Mouse (Mus musculus) lung, adult 2 months (tissue): ENCODE measurements around the gene Lin37. TPM values are rescaled to one million over a fixed set of nuclear protein-coding genes. Genes with fewer than 3 reads are reported as not detected.

ENCODE experiments used
- DNase-seq: peaks from one replicate; pipeline ENCODE4 v3.0.0; 2022
- H3K4me1 ChIP-seq: fragments of 200-500 bp; 2 replicates; pipeline ENCODE4 v1.6.1; 2011; ENCODE audit warnings: low read length; ENCODE audit not compliant: control insufficient read depth, insufficient read depth
- H3K4me3 ChIP-seq: fragments of 200-500 bp; replicated peaks from 2 replicates; pipeline ENCODE3; 2011; ENCODE audit warnings: low read depth, mild to moderate bottlenecking, control low read depth, low read length; ENCODE audit errors: extremely low read depth
- CTCF ChIP-seq: fragments of 200-500 bp; IDR thresholded peaks from 2 replicates; pipeline ENCODE4 v1.5.1; 2011; ENCODE audit warnings: mild to moderate bottlenecking, low read length, control low read depth; ENCODE audit not compliant: insufficient read depth
- POLR2A ChIP-seq: fragments of 200-500 bp; IDR thresholded peaks from 2 replicates; pipeline ENCODE4 v1.6.1; 2011; ENCODE audit warnings: low read depth, mild to moderate bottlenecking, control low read depth, low read length, borderline replicate concordance; ENCODE audit errors: extremely low read depth
- WGBS: fragments of 180-500 bp; shearing (Covaris S2); methylation state at CpG from one replicate; pipeline ENCODE4 v1.1.7; 2018; 5-methylcytosine and 5-hydroxymethylcytosine counted together
- polyA plus RNA-seq: library from polyadenylated mRNA; depleted of rRNA; stranded (reverse); fragments of >200 nt; gene quantifications from 2 replicates; pipeline ENCODE4 v1.2.3, GENCODE M21; 2012; rRNA removed

Gene Lin37
- polyA plus RNA-seq: 27.1 and 29.4 TPM in 2 replicates

DNA sequence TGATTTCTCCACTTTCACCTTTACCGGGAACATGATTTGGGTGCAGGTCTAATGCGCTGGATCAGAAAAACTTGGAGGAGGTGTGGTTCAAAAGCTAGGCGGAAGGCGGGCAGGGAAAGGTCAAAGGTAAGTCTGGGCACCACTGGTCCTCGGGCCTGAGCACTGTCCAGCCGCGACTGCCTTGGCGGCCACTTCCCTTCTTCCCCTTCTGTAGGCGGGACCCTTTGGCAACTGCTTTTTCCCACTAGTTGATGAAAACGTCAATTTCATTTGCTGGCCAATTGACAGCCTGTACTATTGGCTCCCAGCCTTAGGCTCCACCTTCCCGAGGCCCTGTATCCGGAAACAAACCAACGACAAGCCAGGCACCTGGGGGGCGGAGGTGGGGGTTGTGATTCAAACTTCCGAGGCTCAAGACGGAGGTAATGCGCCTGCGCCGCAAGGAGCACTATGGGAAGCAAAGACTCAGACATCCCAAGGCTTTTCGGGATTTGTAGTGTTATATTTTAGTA, at the start of gene Lin37:
Gene Lin37, minus strand, starts transcription at position 396 of the 512 bp plus-strand sequence.
- WGBS: under 1% methylated on average over 20 of the region's 20 CpGs
- Histone ChIP-seq H3K4me1 (peaks cover 8% of the 10 kb centered on the region), H3K4me3 (peak within 1 kb of the TSS; percentile 68)
- peak; percentile 92 for DNase-seq
- TF ChIP-seq POLR2A (peak; percentile 89; the same call in 1 of the 2 replicates), CTCF (no peak)

DNA sequence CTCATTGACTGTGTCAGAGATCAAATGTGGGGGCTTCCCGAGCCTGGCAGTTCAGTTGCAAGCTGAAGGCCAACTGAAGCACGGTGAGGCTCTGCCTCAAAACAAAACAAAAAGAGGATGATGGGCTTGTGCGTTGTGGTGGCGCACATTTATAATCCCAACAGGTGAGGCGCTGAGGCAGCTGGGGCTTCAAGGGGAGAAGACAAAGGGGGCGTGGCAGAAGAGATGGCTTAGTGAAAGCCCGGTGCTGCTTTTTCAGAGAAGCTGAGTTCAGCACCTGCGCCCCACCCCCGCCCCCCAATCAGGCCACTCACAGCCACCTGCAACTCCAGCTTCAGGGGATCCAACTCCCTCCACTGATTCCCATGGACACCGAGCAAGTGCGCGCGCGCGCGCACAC, 48.8 kb upstream of the Lin37 start:
- no peak for DNase-seq
- no peak overlapping the region for H3K4me3 ChIP-seq
- 53% methylated on average over 16 of the region's 16 CpGs for WGBS
- TF ChIP-seq CTCF (no peak), POLR2A (no peak)
- H3K4me1 ChIP-seq: peaks cover 2% of the 10 kb centered on the region; the same call in 1 of the 2 replicates

DNA sequence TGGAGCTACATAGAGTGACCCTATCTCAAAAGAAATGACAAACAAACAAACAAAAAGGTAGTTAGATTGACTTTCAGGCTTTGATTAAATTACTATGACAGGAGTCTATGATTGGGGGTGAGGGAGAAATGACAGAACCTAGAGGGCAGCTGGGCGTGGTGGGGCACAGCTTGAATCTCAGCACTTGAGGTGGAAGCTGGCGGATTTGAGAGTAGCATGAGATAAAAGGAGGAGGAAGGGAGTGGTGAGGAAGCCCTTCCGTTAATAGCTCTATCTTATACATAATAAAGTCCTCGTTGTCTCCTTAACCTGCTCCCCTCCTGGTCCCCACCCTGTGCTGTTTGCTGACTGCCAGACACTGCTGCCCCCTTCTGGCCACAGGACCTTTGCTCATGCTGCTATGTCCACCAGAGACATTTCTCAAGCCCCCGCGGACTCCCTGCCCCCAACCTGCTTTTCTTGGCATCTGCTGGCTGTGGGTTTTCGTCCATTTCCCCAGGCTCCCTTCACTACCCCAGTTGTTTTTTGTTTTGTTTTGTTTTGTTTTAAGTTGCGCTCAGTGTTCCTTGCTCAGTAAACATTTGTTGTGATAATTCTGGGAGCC, 48.2 kb upstream of the Lin37 start:
- Histone ChIP-seq H3K4me3 (no peak overlapping the region), H3K4me1 (peaks cover 2% of the 10 kb centered on the region; the same call in 1 of the 2 replicates)
- 16% methylated on average over 8 of the region's 8 CpGs for WGBS
- TF ChIP-seq CTCF (peak; percentile 76), POLR2A (no peak)
- DNase-seq: peak; percentile 68

DNA sequence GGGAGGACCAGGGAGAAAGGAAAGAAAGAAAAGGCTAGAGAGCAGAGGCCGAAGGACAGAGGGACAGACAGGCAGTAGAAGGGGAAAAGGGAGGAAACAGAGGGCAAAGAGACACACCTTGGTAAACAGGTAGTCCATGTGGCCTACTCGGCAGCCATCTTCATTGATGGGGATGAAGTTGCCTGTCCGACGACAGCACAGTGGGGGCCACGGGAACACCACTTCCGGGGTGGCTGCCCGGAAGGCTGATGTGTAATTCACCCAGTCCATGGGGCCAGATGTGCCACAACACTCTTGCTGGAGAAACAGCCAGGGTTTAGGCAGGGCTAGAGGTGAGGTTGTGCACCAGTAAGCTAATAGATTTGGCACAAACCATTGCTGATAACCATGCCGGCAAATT, 45.3 kb upstream of the Lin37 start:
- TF ChIP-seq CTCF: no peak
- no peak for TF ChIP-seq POLR2A
- 89% methylated on average over 8 of the region's 8 CpGs for WGBS

DNA sequence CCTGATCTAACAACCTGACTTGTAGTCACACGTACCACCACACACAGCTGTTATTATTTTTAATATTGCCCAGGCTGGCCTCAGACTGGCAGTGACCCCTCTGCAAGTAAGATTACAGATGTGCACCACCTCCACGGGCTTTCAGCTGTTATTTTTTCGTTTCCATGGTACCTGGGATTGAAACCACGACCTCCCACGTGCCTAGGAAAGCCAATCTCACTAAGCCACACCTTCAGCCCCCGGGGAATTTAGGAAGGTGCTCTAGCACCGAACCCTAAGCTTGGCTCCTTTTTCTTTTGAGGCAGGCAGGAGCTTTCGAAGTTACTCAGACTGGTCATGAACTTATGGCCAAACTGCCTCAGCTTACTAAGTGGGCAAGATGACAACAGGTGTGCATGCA, 44.8 kb upstream of the Lin37 start:
- WGBS: 44% methylated on average over 8 of the region's 8 CpGs
- no peak for DNase-seq
- peaks cover 6% of the 10 kb centered on the region; the same call in 1 of the 2 replicates for H3K4me1 ChIP-seq
- no peak overlapping the region for H3K4me3 ChIP-seq
- no peak for TF ChIP-seq POLR2A
- TF ChIP-seq CTCF: no peak

More for the DNA sequence above, 45.3 kb upstream of the Lin37 start:
- no peak overlapping the region for H3K4me3 ChIP-seq
- DNase-seq: no peak
- H3K4me1 ChIP-seq: peaks cover 6% of the 10 kb centered on the region; the same call in 1 of the 2 replicates

DNA sequence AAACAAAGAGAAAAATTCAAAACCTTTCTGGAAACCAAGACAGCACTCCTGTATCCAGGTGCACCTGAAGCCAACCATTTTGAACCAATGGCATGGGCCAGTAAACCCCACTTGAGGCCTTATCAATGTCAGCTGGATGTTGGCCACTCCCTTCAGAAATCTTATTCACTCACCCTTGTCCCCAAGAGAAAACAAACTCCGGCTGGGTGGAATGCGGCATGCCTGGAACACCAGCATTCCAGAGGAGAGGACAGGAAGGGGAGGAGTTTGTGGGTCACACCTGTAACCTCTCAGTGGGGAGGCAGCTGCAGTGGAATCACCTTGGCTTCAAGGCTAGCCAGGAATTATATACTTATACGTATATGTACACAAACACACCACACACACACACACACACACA, 42.9 kb upstream of the Lin37 start:
- peak; percentile 81 for DNase-seq
- H3K4me1 ChIP-seq: 0 out of 2 replicates have a peak, but pooled peaks cover 4% of the 10 kb centered on the region

DNA sequence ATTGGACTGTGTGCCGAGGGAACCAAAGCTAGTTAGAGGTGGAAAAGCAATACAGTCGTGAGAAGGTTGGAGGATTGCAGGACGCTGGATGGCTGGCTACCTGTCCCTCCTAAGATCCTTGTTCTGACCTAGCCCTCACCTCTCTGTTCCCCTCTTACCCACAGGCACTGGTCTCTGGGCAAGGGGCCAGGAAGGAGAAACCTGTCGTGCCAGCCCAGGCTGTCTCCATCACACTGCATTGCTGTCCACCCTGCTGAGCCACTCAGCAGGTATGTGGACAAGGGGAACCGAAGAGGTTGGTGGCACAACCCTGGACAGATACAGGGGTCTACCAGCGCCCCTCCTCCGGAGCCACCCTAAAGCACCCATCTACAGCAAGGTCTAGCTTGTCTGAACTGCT, 41.0 kb upstream of the Lin37 start:
- H3K4me3 ChIP-seq: no peak overlapping the region
- DNase-seq: peak; percentile 75
- TF ChIP-seq POLR2A (no peak), CTCF (no peak)
- whole genome bisulfite sequencing: 61% methylated on average over 7 of the region's 7 CpGs
- 0 out of 2 replicates have a peak, but pooled peaks cover 4% of the 10 kb centered on the region for H3K4me1 ChIP-seq

More for the DNA sequence above, 42.9 kb upstream of the Lin37 start:
- no peak overlapping the region for H3K4me3 ChIP-seq
- WGBS: 20% methylated on average over 3 of the region's 3 CpGs
- no peak for TF ChIP-seq CTCF
- TF ChIP-seq POLR2A: peak; percentile 44; the same call in 1 of the 2 replicates

DNA sequence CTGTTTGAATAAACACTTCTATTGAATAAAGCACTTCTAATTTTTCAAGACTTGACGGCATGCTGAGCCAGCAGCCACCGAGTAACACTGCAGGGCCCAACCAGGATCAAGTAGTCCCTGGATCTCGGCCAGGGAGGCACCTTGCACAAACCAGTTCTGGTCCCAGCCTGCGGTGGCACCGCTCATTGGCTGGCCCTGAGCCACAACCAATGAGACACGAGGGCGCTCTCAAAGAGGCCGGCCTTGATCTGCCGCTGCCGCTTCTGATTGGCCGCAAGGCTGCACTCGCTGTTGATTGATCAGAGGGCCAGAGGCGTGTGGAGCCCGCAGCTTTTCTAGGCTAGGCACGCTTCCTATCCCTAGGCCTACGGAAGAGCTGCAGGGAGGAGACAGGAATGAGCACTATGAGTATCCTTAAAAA, 40.3 kb upstream of the Lin37 start:
- TF ChIP-seq POLR2A (peak; percentile 42; the same call in 1 of the 2 replicates), CTCF (no peak)
- peak; percentile 96 for DNase-seq
- Histone ChIP-seq H3K4me1 (0 out of 2 replicates have a peak, but pooled peaks cover 4% of the 10 kb centered on the region), H3K4me3 (no peak overlapping the region)
- WGBS: under 1% methylated on average over 16 of the region's 16 CpGs

DNA sequence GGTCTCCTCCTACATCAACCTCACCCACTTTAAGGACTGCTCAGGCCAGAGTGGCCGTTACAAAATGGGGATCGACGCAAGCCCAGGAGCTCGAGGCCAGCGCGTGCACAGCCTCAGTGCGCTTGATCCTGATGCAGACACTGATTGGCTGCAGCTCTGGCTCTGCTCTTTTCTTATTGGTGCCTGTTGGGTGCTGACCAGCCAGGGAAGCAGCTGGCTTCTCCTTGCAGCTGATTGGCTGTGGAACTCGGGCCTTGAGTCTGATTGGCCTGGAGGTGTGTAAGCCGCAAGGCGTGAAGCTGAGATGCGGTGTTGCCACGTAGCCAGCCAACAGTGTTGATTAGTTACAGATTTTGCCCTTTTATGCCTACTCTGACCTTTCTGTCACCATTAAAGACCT, 39.1 kb upstream of the Lin37 start, which contains the start of gene Zbtb32:
Gene Zbtb32, minus strand, starts transcription at position 124 of the 400 bp plus-strand sequence.
- no peak for DNase-seq
- 87% methylated on average over 12 of the region's 12 CpGs for WGBS
- TF ChIP-seq POLR2A: no peak
- TF ChIP-seq CTCF: no peak
- Histone ChIP-seq H3K4me3 (no peak within 1 kb of the TSS), H3K4me1 (0 out of 2 replicates have a peak, but pooled peaks cover 4% of the 10 kb centered on the region)
